Mouse (Mus musculus): Measurements from ENCODE around the gene Vmn2r61. TPM values are rescaled to one million over a fixed set of nuclear protein-coding genes. Genes with fewer than 3 reads are reported as not detected.

Vmn2r61 gene
- polyA plus RNA-seq (2014; fragmentation: Illumina TruSeq; extraction: RNeasy Lipid Tissue Mini Kit (QIAGEN cat#74804); ENCODE audit: low read depth, low replicate concordance) = not detected

GRCm38 (mm10) chr7:42259753-42260152 lies at the start of gene Vmn2r61:
TSS of gene Vmn2r61 (plus strand) at chr7:42260053.

Other genes starting within 250 kb of the Vmn2r61 start
- not detected for gene Vmn2r59, start 201.0 kb upstream of the Vmn2r61 start, polyA plus RNA-seq (2014; fragmentation: Illumina TruSeq; extraction: RNeasy Lipid Tissue Mini Kit (QIAGEN cat#74804); ENCODE audit: low read depth, low replicate concordance)
- gene Vmn2r60, start 152.3 kb upstream of the Vmn2r61 start, polyA plus RNA-seq (2014; fragmentation: Illumina TruSeq; extraction: RNeasy Lipid Tissue Mini Kit (QIAGEN cat#74804); ENCODE audit: low read depth, low replicate concordance) = not detected
- gene 4933421I07Rik, start 188.1 kb downstream of the Vmn2r61 start, polyA plus RNA-seq (2014; fragmentation: Illumina TruSeq; extraction: RNeasy Lipid Tissue Mini Kit (QIAGEN cat#74804); ENCODE audit: low read depth, low replicate concordance) = 13.1 TPM
- gene Zfp141, start 245.7 kb downstream of the Vmn2r61 start, polyA plus RNA-seq (2014; fragmentation: Illumina TruSeq; extraction: RNeasy Lipid Tissue Mini Kit (QIAGEN cat#74804); ENCODE audit: low read depth, low replicate concordance) = 19.4 TPM